Mouse (Mus musculus): ENCODE results near the gene Pitpnm2. TPM values are rescaled to one million over a fixed set of nuclear protein-coding genes. Genes with fewer than 3 reads are reported as not detected.

Gene Pitpnm2
- polyA plus RNA-seq, 1 experiment from 2014 or later, result 1.3 TPM

DNA sequence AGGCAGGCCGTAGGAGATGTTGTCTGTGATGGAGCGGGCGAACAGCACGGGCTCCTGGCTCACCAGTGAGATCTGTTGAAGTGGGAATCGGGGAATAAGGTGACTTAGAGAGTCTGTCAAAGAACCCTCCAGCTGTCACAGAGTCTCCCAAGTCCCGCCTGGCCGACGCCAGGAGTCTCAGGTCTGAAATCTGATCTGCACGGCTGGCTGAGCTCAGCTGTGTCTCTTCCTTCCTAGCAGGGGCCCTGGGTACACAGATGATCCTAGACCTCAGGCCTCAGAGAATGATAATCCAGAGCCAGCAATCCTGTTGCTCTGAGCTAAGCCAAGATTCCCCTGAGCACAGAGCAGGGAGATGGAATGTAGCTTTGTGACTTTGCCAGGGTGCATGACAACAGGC lies 175.9 kb downstream of the Pitpnm2 start:
- DNase-seq, result no peak
- H3K27ac ChIP-seq, result peak overlapping the region; percentile 5; the same call in 1 of the 2 replicates
- no peak overlapping the region for H3K9ac ChIP-seq
- H3K9me3 ChIP-seq (replicated peaks), result no peaks in the 10 kb centered on the region
- 57% methylated on average over 9 of the region's 9 CpGs for WGBS (ENCODE audit: insufficient replicate concordance)
- ATAC-seq (ENCODE audit: low read depth), result no peak
- H3K4me1 ChIP-seq (replicated peaks), result peaks cover 58% of the 10 kb centered on the region
- no peaks in the 10 kb centered on the region for H3K27me3 ChIP-seq
- no peaks in the 10 kb centered on the region for H3K36me3 ChIP-seq
- H3K4me2 ChIP-seq, result no peak overlapping the region
- no peak overlapping the region for H3K4me3 ChIP-seq (replicated peaks)

DNA sequence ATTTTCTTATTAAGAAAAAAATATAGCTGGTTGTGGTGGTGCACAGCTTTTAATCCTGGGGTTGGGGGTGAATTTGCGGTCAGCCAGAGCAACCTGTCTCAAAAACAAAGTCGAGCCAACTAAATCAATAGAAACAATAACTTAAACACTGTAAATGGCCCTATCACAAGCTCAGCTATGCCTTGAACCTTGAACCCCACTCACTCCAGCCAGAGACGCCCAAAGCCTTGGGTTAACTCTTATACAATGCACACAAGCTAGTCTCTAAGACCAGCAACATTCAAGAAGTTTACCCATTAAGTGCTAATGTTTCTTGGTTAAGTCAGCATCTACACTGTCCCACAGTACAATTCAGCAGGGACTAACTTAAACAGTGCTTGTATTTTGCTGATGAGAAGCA lies 179.9 kb downstream of the Pitpnm2 start:
- 65% methylated on average over 3 of the region's 3 CpGs for WGBS (ENCODE audit: insufficient replicate concordance)
- Histone ChIP-seq H3K4me2 (no peak overlapping the region), H3K36me3 (no peaks in the 10 kb centered on the region), H3K9me3 (replicated peaks) (no peaks in the 10 kb centered on the region), H3K4me1 (replicated peaks) (peaks cover 23% of the 10 kb centered on the region), H3K4me3 (replicated peaks) (no peak overlapping the region), H3K27ac (no peak overlapping the region), H3K27me3 (no peaks in the 10 kb centered on the region), H3K9ac (no peak overlapping the region)
- no peak for DNase-seq
- no peak for ATAC-seq (ENCODE audit: low read depth)

Other genes starting within 250 kb of the Pitpnm2 start
- 16.1 and 18.0 TPM in 2 replicates for gene Vps37b, start 217.5 kb downstream of the Pitpnm2 start, polyA plus RNA-seq (2015; fragmentation: Nextera tagmentation; extraction: Ambion mirVana)
- gene Abcb9, start 154.0 kb downstream of the Pitpnm2 start, polyA plus RNA-seq (2015; fragmentation: Nextera tagmentation; extraction: Ambion mirVana), result 4.5 and 4.6 TPM in 2 replicates
- 18.4 and 18.5 TPM in 2 replicates for gene Ogfod2, start 137.5 kb downstream of the Pitpnm2 start, polyA plus RNA-seq (2015; fragmentation: Nextera tagmentation; extraction: Ambion mirVana)
- 83.3 and 84.6 TPM in 2 replicates for gene Arl6ip4, start 133.7 kb downstream of the Pitpnm2 start, polyA plus RNA-seq (2015; fragmentation: Nextera tagmentation; extraction: Ambion mirVana)
- gene Mphosph9, start 78.2 kb upstream of the Pitpnm2 start, polyA plus RNA-seq (2015; fragmentation: Nextera tagmentation; extraction: Ambion mirVana), result 5.6 and 6.3 TPM in 2 replicates
- 7.0 and 7.7 TPM in 2 replicates for gene 2810006K23Rik, start 78.3 kb upstream of the Pitpnm2 start, polyA plus RNA-seq (2015; fragmentation: Nextera tagmentation; extraction: Ambion mirVana)
- 15.2 and 17.1 TPM in 2 replicates for gene Cdk2ap1, start 113.3 kb upstream of the Pitpnm2 start, polyA plus RNA-seq (2015; fragmentation: Nextera tagmentation; extraction: Ambion mirVana)
- gene Sbno1, start 176.2 kb upstream of the Pitpnm2 start, polyA plus RNA-seq (2015; fragmentation: Nextera tagmentation; extraction: Ambion mirVana), result 50.7 and 64.9 TPM in 2 replicates
- gene Kmt5a, start 190.2 kb upstream of the Pitpnm2 start, polyA plus RNA-seq (2015; fragmentation: Nextera tagmentation; extraction: Ambion mirVana), result 45.4 and 58.4 TPM in 2 replicates
- 9.9 and 10.3 TPM in 2 replicates for gene Rilpl2, start 228.6 kb upstream of the Pitpnm2 start, polyA plus RNA-seq (2015; fragmentation: Nextera tagmentation; extraction: Ambion mirVana)
- 14.6 and 15.0 TPM in 2 replicates for gene Snrnp35, start 233.4 kb upstream of the Pitpnm2 start, polyA plus RNA-seq (2015; fragmentation: Nextera tagmentation; extraction: Ambion mirVana)